Mouse (Mus musculus): ENCODE measurements at regions not wholly inside any gene's neighbourhood (a gene's known extent, or its start where the extent isn't known, plus 50 kb on each side); places are given as distances from the start of the nearest gene placed in this dataset.

DNA sequence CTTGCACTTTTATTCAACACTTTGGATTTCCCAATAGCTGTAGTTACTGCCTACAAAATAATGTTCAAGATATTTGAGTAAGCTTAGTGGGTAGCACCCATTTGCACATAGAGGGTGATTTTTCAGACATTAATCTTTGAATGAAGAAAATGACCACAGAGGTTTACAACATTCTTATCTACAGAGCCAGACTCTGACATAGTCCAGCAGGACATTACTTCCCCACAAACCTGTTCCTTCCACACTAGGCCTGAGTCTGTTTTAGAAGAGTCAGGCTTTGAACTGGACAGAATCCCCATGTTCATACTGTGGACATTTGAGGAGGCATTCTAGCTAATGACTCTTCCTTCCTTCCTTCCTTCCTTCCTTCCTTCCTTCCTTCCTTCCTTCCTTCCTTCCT lies 233.6 kb upstream of the P2ry1 start:
- Histone ChIP-seq H3K36me3 (no peaks in the 10 kb centered on the region), H3K27me3 (no peaks in the 10 kb centered on the region), H3K4me2 (replicated peaks) (no peak overlapping the region), H3K9ac (replicated peaks) (no peak overlapping the region), H3K4me3 (replicated peaks) (no peak overlapping the region), H3K27ac (no peak overlapping the region), H3K4me1 (replicated peaks) (no peaks in the 10 kb centered on the region), H3K9me3 (no peaks in the 10 kb centered on the region)
- ATAC-seq, result no peak

- no peak overlapping the region for H3K4me2 ChIP-seq (replicated peaks)
- no peak overlapping the region for H3K27ac ChIP-seq
- H3K9ac ChIP-seq (replicated peaks), result no peak overlapping the region
- H3K36me3 ChIP-seq, result no peaks in the 10 kb centered on the region
- H3K27me3 ChIP-seq, result no peaks in the 10 kb centered on the region
- no peaks in the 10 kb centered on the region for H3K9me3 ChIP-seq
- ATAC-seq, result no peak
- 82% methylated on average over 4 of the region's 4 CpGs for WGBS
- H3K4me1 ChIP-seq (replicated peaks), result no peaks in the 10 kb centered on the region
- no peak overlapping the region for H3K4me3 ChIP-seq (replicated peaks)
Observed at GRCm38 (mm10) chr3:60771866-60772265, 230.7 kb upstream of the P2ry1 start.

DNA sequence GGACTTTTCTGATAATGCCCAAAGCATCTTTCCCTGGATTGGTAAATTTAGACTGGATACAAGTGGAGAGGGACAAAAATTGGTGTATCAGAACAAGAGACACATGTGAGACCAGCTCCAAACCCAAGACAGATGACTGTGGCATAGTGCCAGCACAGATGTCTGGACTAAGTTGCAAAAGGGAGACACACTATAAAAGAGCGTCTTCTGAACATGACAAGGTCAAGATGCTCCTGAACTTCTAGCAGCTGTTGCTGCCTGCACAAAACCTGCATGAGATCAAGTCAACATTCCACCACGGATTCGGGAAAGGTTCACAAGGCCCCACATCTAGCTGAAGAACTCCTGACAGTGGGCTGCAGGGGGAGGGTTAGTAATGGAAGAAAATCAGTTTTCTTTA lies 229.2 kb upstream of the P2ry1 start:
- no peak for ATAC-seq
- Histone ChIP-seq H3K9ac (replicated peaks) (no peak overlapping the region), H3K27me3 (no peaks in the 10 kb centered on the region), H3K4me1 (replicated peaks) (no peaks in the 10 kb centered on the region), H3K36me3 (no peaks in the 10 kb centered on the region), H3K4me3 (replicated peaks) (no peak overlapping the region), H3K9me3 (no peaks in the 10 kb centered on the region), H3K27ac (no peak overlapping the region), H3K4me2 (replicated peaks) (no peak overlapping the region)
- 87% methylated on average over 3 of the region's 3 CpGs for WGBS

DNA sequence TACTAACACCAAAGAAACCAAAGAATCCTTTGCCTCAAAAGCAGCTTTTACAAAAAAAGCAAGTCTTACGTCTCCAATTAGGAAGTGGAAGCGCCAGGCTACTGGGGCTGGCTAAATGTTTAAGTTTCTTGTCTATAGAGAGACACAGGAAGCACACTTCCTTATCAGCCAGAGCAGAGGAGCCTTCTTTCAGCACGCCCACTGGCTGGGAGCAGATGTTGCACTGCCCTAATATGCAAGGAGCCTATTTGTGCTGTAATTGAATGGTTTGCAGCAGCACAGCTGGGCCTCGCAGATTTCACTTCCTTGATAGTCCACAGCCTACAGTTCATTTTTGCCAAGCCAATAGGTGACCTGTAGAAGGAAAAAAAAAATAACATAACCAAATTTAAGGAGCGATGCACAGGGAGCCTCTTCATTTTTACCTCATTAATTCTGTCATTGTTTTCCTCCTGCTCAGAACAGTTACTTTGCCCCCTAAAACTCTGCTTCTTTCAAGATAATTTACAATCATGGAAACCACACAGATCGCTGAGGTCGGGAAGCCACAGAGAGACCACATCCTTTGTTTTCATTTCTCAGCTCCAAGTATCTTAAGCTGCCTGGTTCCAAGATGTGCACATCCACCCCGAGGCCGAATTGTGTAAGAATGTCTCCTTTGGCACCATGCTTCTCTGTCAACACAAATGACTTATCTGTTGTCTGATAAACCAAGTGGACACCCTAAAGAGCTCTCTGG lies 217.3 kb upstream of the P2ry1 start:
- H3K27me3 ChIP-seq, result no peaks in the 10 kb centered on the region
- WGBS, result 77% methylated on average over 9 of the region's 9 CpGs
- H3K27ac ChIP-seq, result no peak overlapping the region
- no peak overlapping the region for H3K4me3 ChIP-seq (replicated peaks)
- H3K36me3 ChIP-seq, result no peaks in the 10 kb centered on the region
- no peak overlapping the region for H3K9ac ChIP-seq (replicated peaks)
- no peak overlapping the region for H3K4me2 ChIP-seq (replicated peaks)
- H3K9me3 ChIP-seq, result no peaks in the 10 kb centered on the region
- no peaks in the 10 kb centered on the region for H3K4me1 ChIP-seq (replicated peaks)
- ATAC-seq, result peak; percentile 73

DNA sequence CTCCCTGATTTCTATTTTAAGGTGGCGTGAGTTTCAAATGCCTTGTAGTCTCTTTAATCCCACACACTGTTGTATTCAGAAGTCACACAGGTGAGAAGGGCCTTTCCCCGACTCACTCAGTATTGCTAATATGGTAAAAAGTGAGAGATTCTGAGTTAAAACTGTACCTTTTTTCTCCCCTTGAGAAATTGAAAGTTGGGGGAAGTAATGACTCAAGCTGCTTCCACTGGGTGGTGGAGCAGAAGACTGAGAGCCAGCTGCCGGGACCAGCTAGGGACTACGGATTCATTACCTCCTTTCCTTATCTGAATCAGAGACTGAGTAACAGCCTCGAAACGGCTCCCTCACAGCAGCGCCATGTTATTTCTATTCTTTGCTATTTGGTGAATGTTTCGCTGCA lies 214.6 kb upstream of the P2ry1 start:
- no peak overlapping the region for H3K4me3 ChIP-seq (replicated peaks)
- no peaks in the 10 kb centered on the region for H3K36me3 ChIP-seq

DNA sequence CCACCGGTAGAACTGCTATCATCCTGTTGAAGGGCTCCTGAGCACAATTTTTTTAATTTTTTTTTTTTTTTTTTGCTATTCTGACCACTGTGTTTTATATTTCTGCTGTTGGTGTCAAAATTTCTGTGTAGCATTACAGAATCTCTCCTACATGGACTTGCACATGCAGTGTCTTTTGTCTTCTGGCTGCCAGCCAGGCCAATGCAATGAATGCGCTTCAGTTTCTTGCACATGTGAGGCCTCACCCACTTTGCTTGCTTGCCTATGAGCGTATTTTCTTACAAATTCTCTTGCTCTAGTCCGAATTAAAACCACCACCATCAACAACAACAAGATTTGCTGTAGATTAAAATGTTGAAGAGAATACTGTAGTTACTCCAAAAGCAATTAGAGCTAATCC lies 213.2 kb upstream of the P2ry1 start:
- Histone ChIP-seq H3K36me3 (no peaks in the 10 kb centered on the region), H3K27me3 (no peaks in the 10 kb centered on the region), H3K27ac (no peak overlapping the region), H3K9me3 (no peaks in the 10 kb centered on the region), H3K4me3 (replicated peaks) (no peak overlapping the region), H3K4me1 (replicated peaks) (no peaks in the 10 kb centered on the region), H3K4me2 (replicated peaks) (no peak overlapping the region), H3K9ac (replicated peaks) (no peak overlapping the region)
- WGBS, result 85% methylated on average over 4 of the region's 4 CpGs
- no peak for ATAC-seq

More for the DNA sequence above, 214.6 kb upstream of the P2ry1 start:
- Histone ChIP-seq H3K27me3 (no peaks in the 10 kb centered on the region), H3K27ac (no peak overlapping the region), H3K4me1 (replicated peaks) (no peaks in the 10 kb centered on the region), H3K9ac (replicated peaks) (no peak overlapping the region), H3K4me2 (replicated peaks) (no peak overlapping the region), H3K9me3 (no peaks in the 10 kb centered on the region)
- ATAC-seq, result no peak
- WGBS, result 80% methylated on average over 8 of the region's 8 CpGs

- Histone ChIP-seq H3K27me3 (no peaks in the 10 kb centered on the region), H3K9me3 (no peaks in the 10 kb centered on the region), H3K4me3 (replicated peaks) (no peak overlapping the region), H3K36me3 (no peaks in the 10 kb centered on the region), H3K4me1 (replicated peaks) (no peaks in the 10 kb centered on the region), H3K4me2 (replicated peaks) (no peak overlapping the region), H3K27ac (no peak overlapping the region), H3K9ac (replicated peaks) (no peak overlapping the region)
- no peak for ATAC-seq
- 76% methylated on average over 4 of the region's 4 CpGs for WGBS
Observed at GRCm38 (mm10) chr3:60792166-60792565, 210.4 kb upstream of the P2ry1 start.

- H3K27ac ChIP-seq, result no peak overlapping the region
- no peaks in the 10 kb centered on the region for H3K36me3 ChIP-seq
- H3K4me3 ChIP-seq (replicated peaks), result no peak overlapping the region
- H3K4me2 ChIP-seq (replicated peaks), result no peak overlapping the region
- H3K27me3 ChIP-seq, result no peaks in the 10 kb centered on the region
- H3K9me3 ChIP-seq, result no peaks in the 10 kb centered on the region
- H3K4me1 ChIP-seq (replicated peaks), result no peaks in the 10 kb centered on the region
- ATAC-seq, result no peak
- H3K9ac ChIP-seq (replicated peaks), result no peak overlapping the region
- 84% methylated on average over 2 of the region's 2 CpGs for WGBS
Observed at GRCm38 (mm10) chr3:60796207-60796606, 206.4 kb upstream of the P2ry1 start.

DNA sequence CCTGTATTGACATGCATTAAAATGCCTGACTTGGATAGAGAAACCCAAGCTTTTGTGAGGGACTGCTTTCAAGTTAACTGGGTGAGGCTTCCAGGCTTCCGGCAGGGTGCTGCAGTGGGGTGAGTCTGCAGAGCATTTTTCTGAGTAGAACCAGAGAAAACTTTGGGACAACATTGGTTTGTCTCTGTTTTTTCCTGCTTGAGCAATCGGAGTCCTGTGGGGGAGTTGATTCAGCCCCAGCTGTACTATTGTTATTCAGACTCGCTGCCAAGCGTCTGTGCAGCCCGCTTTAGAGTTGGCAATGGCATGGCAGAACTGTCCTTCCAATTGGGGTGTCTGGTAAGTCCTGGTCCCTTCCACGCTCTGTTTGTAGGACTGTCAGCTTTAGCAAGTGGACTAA lies 204.8 kb upstream of the P2ry1 start:
- Histone ChIP-seq H3K4me1 (replicated peaks) (no peaks in the 10 kb centered on the region), H3K36me3 (no peaks in the 10 kb centered on the region), H3K27me3 (no peaks in the 10 kb centered on the region), H3K9ac (replicated peaks) (no peak overlapping the region), H3K4me2 (replicated peaks) (no peak overlapping the region), H3K9me3 (no peaks in the 10 kb centered on the region), H3K27ac (no peak overlapping the region), H3K4me3 (replicated peaks) (no peak overlapping the region)
- ATAC-seq, result no peak
- WGBS, result 67% methylated on average over 6 of the region's 6 CpGs

DNA sequence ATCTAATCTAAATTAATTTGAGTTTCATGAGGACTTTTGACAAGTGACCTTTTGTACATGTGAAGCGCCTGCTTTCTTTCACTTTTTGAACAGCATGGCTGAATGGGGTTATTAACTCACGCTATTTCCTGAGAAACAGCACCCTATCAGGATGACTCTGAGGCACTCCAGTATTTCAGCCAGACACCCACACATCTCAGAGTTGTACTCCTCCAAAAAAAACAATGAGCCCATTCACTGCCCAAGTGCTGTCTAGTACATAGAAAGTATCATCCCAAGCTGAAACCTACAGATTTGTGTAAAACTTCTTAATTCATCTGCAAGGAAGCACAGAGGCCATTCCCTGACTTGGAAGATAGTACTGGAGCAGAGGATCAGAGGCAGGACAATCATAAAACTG lies 204.1 kb upstream of the P2ry1 start:
- Histone ChIP-seq H3K4me1 (replicated peaks) (no peaks in the 10 kb centered on the region), H3K9me3 (no peaks in the 10 kb centered on the region), H3K4me2 (replicated peaks) (no peak overlapping the region), H3K27ac (no peak overlapping the region), H3K27me3 (no peaks in the 10 kb centered on the region), H3K9ac (replicated peaks) (no peak overlapping the region), H3K36me3 (no peaks in the 10 kb centered on the region), H3K4me3 (replicated peaks) (no peak overlapping the region)
- 80% methylated on average over 2 of the region's 2 CpGs for WGBS
- ATAC-seq, result no peak

- H3K4me3 ChIP-seq (replicated peaks), result no peak overlapping the region
- H3K9ac ChIP-seq (replicated peaks), result no peak overlapping the region
- H3K4me1 ChIP-seq (replicated peaks), result no peaks in the 10 kb centered on the region
- no peaks in the 10 kb centered on the region for H3K9me3 ChIP-seq
- no peak overlapping the region for H3K4me2 ChIP-seq (replicated peaks)
- H3K36me3 ChIP-seq, result no peaks in the 10 kb centered on the region
- no peak overlapping the region for H3K27ac ChIP-seq
- no peak for ATAC-seq
- WGBS, result 88% methylated on average over 5 of the region's 5 CpGs
- H3K27me3 ChIP-seq, result no peaks in the 10 kb centered on the region
Observed at GRCm38 (mm10) chr3:60798862-60799261, 203.7 kb upstream of the P2ry1 start.

GRCm38 (mm10) chr3:60804711-60805293 lies 197.8 kb upstream of the P2ry1 start:
- Histone ChIP-seq H3K4me3 (replicated peaks) (no peak overlapping the region), H3K36me3 (no peaks in the 10 kb centered on the region), H3K4me1 (replicated peaks) (no peaks in the 10 kb centered on the region), H3K9ac (replicated peaks) (no peak overlapping the region), H3K27ac (no peak overlapping the region), H3K27me3 (no peaks in the 10 kb centered on the region), H3K4me2 (replicated peaks) (no peak overlapping the region), H3K9me3 (no peaks in the 10 kb centered on the region)
- no peak for ATAC-seq
- 85% methylated on average over 3 of the region's 3 CpGs for WGBS

DNA sequence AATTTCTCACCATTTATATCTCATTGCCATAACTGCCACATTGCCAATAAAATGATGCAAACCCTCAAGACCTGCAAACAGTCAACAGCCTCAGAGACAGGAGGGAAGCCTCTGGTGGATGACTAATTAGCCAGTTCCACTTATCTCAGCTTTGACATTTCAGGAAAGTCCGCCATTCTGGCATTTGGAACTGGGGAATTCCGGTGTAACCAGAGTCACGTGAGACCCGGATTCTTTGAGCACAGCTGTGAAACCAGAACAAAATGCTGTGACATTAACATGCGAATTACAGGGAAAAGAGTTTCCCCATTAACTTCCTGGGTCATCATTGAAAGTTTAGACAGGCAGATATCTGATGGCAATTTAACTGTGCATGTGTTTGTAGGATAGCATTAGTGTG lies 190.7 kb upstream of the P2ry1 start:
- no peaks in the 10 kb centered on the region for H3K27me3 ChIP-seq
- no peak overlapping the region for H3K4me3 ChIP-seq (replicated peaks)
- no peak for ATAC-seq
- no peaks in the 10 kb centered on the region for H3K36me3 ChIP-seq
- H3K4me2 ChIP-seq (replicated peaks), result no peak overlapping the region
- no peaks in the 10 kb centered on the region for H3K9me3 ChIP-seq
- WGBS, result 76% methylated on average over 5 of the region's 5 CpGs
- H3K27ac ChIP-seq, result no peak overlapping the region
- H3K4me1 ChIP-seq (replicated peaks), result no peaks in the 10 kb centered on the region
- no peak overlapping the region for H3K9ac ChIP-seq (replicated peaks)

All from midbrain, embryonic 13.5 days (tissue).